Mouse (Mus musculus) intestine, postnatal 0 days (tissue): ENCODE measurements around the gene Eno3. TPM values are rescaled to one million over a fixed set of nuclear protein-coding genes. Genes with fewer than 3 reads are reported as not detected.

Source experiments
- ATAC-seq: fragments of 200-750 bp; cut with Nextera tagmentation; 2 replicates; pipeline ENCODE4 v1.8.0; 2017; ENCODE audit warnings: mild to moderate bottlenecking, moderate TSS enrichment, moderate library complexity
- H3K27ac ChIP-seq: fragments of 300-500 bp; sonication (generic); 2 replicates; pipeline ENCODE4 v1.5.1; 2014; ENCODE audit warnings: mild to moderate bottlenecking, low read depth, low read length, moderate library complexity
- H3K27me3 ChIP-seq: fragments of 300-500 bp; sonication (generic); replicated peaks from 2 replicates; pipeline ENCODE4 v1.6.1; 2014; ENCODE audit warnings: low read length, mixed read lengths; ENCODE audit not compliant: control insufficient read depth, insufficient read depth
- H3K36me3 ChIP-seq: fragments of 300-500 bp; sonication (generic); 2 replicates; pipeline ENCODE4 v1.6.1; 2014; ENCODE audit warnings: mild to moderate bottlenecking, moderate library complexity; ENCODE audit not compliant: control insufficient read depth, insufficient read depth
- H3K4me1 ChIP-seq: fragments of 300-500 bp; sonication (generic); replicated peaks from 2 replicates; pipeline ENCODE4 v1.6.1; 2014; ENCODE audit warnings: antibody characterized with exemption, low read length, mixed read lengths; ENCODE audit not compliant: control insufficient read depth, insufficient read depth
- H3K4me2 ChIP-seq: fragments of 300-500 bp; sonication (generic); replicated peaks from 2 replicates; pipeline ENCODE4 v1.6.1; 2014; ENCODE audit warnings: low read depth, mild to moderate bottlenecking, moderate library complexity
- H3K4me3 ChIP-seq: fragments of 300-500 bp; sonication (generic); 2 replicates; pipeline ENCODE4 v1.5.1; 2014; ENCODE audit warnings: low read depth, low read length
- H3K9ac ChIP-seq: fragments of 300-500 bp; sonication (generic); 2 replicates; pipeline ENCODE4 v1.6.1; 2014; ENCODE audit warnings: mild to moderate bottlenecking, low read depth, low read length
- H3K9me3 ChIP-seq: fragments of 300-500 bp; sonication (generic); 2 replicates; pipeline ENCODE4 v1.6.1; 2016; ENCODE audit warnings: mixed run types; ENCODE audit not compliant: control insufficient read depth
- CTCF ChIP-seq: sonication (generic); IDR thresholded peaks from 2 replicates; pipeline ENCODE4 v1.5.1; 2016; ENCODE audit warnings: low read depth, mild to moderate bottlenecking, control low read depth, antibody characterized with exemption, moderate library complexity
- WGBS: fragments of 180-500 bp; shearing (Covaris S2); extraction: QIAGEN DNeasy Blood & Tissue Kit; methylation state at CpG from one replicate; pipeline ENCODE4 v1.1.7; 2014; 5-methylcytosine and 5-hydroxymethylcytosine counted together
- microRNA-seq: library from miRNA; unstranded; fragments of <30 nt; microRNA quantifications from one replicate; pipeline ENCODE4, GENCODE M21; 2016
- polyA plus RNA-seq: library from polyadenylated mRNA; unstranded; fragments of >200 nt; fragmentation: Nextera tagmentation; extraction: Ambion mirVana; gene quantifications from 2 replicates; pipeline ENCODE4 v1.2.1, GENCODE M21; 2015

The Eno3 gene
- polyA plus RNA-seq, 1 experiment from 2014 or later = 5.9 TPM

DNA sequence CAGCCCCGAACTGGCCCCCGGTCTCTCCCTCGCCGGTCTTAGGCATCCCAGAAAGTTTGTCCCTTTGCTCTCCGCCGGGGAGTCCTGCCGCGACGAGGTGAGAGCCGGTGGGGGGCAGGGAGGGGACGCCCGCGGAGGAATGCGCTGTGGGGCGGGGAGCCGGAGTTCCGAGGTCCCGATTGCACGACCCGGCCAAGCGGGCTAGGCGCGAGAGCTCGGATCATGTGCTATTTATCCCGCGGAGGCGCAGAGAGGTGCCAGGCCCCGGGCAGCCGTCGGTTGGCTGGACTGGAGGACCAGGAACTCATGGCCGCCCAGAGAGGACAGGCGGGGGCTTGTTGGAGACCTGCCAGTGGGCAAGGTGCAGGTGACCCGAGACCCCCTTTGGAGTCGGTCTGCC, 43.6 kb downstream of the Eno3 start:
- H3K27me3 ChIP-seq = no peaks in the 10 kb centered on the region
- H3K4me3 ChIP-seq = peak overlapping the region; percentile 95
- H3K36me3 ChIP-seq = peaks cover 22% of the 10 kb centered on the region
- under 1% methylated on average over 34 of the region's 34 CpGs for WGBS
- ATAC-seq = peak; percentile 53
- peak overlapping the region; percentile 91 for H3K27ac ChIP-seq
- H3K9ac ChIP-seq = peak overlapping the region; percentile 86
- peak overlapping the region; percentile 76 for H3K4me2 ChIP-seq
- no peak for TF ChIP-seq CTCF
- H3K9me3 ChIP-seq = no peaks in the 10 kb centered on the region
- peaks cover 4% of the 10 kb centered on the region for H3K4me1 ChIP-seq

DNA sequence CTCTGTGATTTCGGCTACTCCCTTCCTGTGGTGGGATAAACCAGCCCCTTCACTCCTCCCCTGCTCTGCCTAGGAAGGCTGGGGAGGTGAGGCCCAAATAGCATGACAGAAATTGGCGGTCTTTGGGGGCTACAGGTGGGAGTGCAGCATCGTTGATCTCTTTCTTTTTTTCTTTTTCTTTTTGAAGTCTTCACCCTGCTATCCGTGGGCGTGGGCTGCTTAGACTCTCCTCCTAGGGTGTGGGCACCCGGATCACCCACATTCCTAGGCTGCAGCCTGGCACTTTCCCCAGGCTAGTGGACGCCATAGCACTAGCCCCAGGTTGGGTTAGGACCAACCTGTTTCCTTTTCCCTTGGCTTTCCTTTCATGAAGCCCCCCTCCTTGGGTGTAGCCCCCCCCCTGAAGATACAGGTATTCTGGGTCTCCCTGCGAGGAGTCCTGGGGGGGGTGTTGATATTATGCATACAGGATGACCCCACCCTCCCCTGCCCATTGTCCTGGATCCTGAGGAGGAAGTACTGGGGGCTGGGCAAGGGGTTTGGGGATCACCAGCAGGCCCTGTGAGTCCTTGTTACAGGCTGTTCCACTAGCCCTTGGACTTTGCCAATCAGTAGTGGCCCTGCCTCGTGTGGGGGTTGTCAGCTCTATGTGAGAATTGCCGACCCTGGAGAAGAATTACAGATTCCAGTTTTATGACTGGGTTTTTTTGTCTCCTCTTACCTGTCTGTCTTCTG, 44.4 kb downstream of the Eno3 start:
- ATAC-seq = no peak
- Histone ChIP-seq H3K27ac (peak overlapping the region; percentile 91), H3K9ac (peak overlapping the region; percentile 86), H3K4me2 (peak overlapping the region; percentile 76), H3K9me3 (no peaks in the 10 kb centered on the region), H3K36me3 (peaks cover 30% of the 10 kb centered on the region), H3K4me1 (peaks cover 4% of the 10 kb centered on the region), H3K27me3 (no peaks in the 10 kb centered on the region), H3K4me3 (peak overlapping the region; percentile 95)
- 3% methylated on average over 10 of the region's 10 CpGs for WGBS
- TF ChIP-seq CTCF = no peak

DNA sequence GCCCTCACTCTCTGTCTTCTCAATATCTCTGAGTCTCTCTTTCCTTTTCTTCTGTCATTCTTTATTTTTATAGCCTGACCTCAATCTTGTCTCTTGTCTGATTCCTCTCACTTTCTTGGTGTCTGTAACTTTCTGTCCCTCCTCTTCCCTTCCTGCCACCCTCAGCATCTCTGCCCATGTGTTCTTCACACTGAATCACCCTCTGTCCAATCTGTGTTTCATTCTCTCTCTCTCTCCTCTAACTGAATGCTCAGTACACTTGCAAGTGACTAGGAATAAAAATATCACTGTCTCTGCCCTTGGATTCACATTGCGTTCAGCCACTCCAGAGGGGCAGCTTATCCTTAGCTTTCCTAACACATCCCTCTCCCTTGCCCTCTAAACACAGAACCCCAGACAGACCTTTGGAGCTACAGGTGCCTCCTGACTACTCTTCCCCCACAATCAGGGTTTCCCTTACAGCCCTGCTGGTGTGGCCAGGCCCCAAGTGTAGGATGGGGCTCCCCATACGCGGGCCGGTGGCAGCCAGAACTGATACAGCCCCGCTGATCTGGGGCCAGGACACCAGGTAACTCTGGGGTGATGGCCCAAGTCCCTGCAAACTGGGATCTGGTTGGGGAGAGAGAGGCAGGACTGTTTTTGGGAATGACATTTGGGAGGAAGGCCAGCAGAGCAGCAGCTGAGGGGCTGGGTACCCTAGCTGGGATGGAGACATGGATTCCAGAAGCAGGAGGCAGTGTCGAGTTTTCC, 45.2 kb downstream of the Eno3 start:
- Histone ChIP-seq H3K27ac (no peak overlapping the region), H3K4me2 (peak overlapping the region; percentile 76), H3K9me3 (no peaks in the 10 kb centered on the region), H3K36me3 (peaks cover 38% of the 10 kb centered on the region), H3K27me3 (no peaks in the 10 kb centered on the region), H3K4me3 (peak overlapping the region; percentile 95; the same call in 1 of the 2 replicates), H3K9ac (0 out of 2 replicates have a peak overlapping the region, but pooled peaks have one; percentile 31), H3K4me1 (peaks cover 4% of the 10 kb centered on the region)
- ATAC-seq = no peak
- TF ChIP-seq CTCF = no peak
- 58% methylated on average over 6 of the region's 6 CpGs for WGBS

DNA sequence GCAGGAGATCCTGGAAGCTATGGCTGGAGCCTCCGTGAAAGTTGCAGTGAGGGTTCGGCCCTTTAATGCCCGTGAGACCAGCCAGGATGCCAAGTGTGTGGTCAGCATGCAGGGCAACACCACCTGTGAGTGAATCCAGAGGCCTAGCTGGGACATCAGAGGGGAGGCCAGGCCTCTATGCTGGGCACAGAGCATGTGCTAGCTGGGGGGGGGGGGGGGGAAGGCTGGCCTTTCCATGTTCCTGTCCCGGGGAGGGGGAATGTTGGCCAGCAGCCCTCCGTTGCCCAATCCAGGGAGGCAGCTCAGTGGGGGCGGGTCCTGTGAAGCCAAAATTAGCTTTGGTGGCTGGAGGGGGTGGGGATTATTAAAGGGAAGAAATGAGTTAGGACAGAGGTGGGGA, 45.8 kb downstream of the Eno3 start:
- no peak for ATAC-seq
- H3K4me1 ChIP-seq = peaks cover 4% of the 10 kb centered on the region
- no peaks in the 10 kb centered on the region for H3K27me3 ChIP-seq
- 78% methylated on average over 6 of the region's 6 CpGs for WGBS
- peaks cover 43% of the 10 kb centered on the region for H3K36me3 ChIP-seq
- no peak overlapping the region for H3K4me3 ChIP-seq
- H3K4me2 ChIP-seq = no peak overlapping the region; the same call in 1 of the 2 replicates
- no peak overlapping the region for H3K9ac ChIP-seq
- no peak for TF ChIP-seq CTCF
- no peak overlapping the region for H3K27ac ChIP-seq
- H3K9me3 ChIP-seq = no peaks in the 10 kb centered on the region

DNA sequence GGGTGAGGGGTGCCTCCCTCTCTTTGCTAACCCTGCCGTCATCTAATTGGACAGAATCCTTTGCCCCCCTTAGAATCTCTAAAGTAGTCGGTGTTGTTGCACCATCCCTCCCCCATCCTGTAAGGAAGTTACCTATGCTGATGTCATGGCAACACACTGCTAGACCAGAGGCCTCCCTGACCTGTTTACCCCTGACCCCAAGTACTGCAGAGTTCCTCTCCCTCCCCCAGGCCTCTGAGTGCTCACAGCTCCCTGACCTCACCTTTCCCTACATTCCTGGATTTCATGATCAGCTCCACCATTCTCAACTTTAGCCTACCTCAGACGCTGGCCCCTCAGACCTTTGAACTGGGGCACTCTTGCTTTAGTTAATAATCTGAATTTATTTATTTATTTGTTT, 49.1 kb downstream of the Eno3 start:
- no peak overlapping the region for H3K27ac ChIP-seq
- peaks cover 77% of the 10 kb centered on the region for H3K36me3 ChIP-seq
- 65% methylated on average over 3 of the region's 3 CpGs for WGBS
- H3K4me2 ChIP-seq = no peak overlapping the region
- no peaks in the 10 kb centered on the region for H3K27me3 ChIP-seq
- no peaks in the 10 kb centered on the region for H3K9me3 ChIP-seq
- ATAC-seq = peak; percentile 28; the same call in 1 of the 2 replicates
- no peak overlapping the region for H3K4me3 ChIP-seq
- H3K4me1 ChIP-seq = peaks cover 4% of the 10 kb centered on the region
- no peak for TF ChIP-seq CTCF
- H3K9ac ChIP-seq = 0 out of 2 replicates have a peak overlapping the region, but pooled peaks have one; percentile 3

DNA sequence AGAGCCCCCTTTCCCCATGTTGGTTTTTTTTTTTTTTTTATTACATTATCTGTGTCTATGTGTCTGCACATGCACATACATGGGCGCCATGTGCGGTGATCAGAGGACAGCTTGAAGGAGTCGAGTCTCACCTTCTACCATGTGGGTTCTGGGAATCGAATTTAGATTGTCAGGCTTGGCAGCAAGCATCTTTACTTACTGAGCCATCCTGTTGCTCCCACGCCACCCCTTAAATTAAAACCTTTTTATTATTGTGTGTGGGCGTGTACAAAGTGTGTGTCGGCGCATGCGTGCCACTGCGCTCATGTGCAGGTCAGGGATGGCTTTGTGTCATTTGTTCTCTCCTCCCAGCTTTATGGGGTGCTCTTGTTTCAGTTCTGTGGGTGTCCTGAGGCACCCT, 54.0 kb downstream of the Eno3 start:
- Histone ChIP-seq H3K9me3 (no peaks in the 10 kb centered on the region), H3K4me1 (no peaks in the 10 kb centered on the region), H3K9ac (no peak overlapping the region), H3K27ac (no peak overlapping the region), H3K27me3 (no peaks in the 10 kb centered on the region), H3K4me2 (no peak overlapping the region), H3K36me3 (peaks cover 76% of the 10 kb centered on the region), H3K4me3 (no peak overlapping the region)
- ATAC-seq = no peak
- no peak for TF ChIP-seq CTCF
- WGBS = 92% methylated on average over 10 of the region's 10 CpGs

Small RNAs within 50 kb of the gene (microRNA-seq; reads per million reads assigned to microRNA genes)
- not detected for gene Mir6925

Other genes with a start within 250 kb of the Eno3 start
- gene Pelp1, start 247.2 kb upstream of the Eno3 start, polyA plus RNA-seq = 9.5 and 9.9 TPM in 2 replicates
- gene Arrb2, start 224.6 kb upstream of the Eno3 start, polyA plus RNA-seq = 7.4 and 7.8 TPM in 2 replicates
- gene Med11, start 205.3 kb upstream of the Eno3 start, polyA plus RNA-seq = 30.1 and 30.7 TPM in 2 replicates
- 1.4 and 1.5 TPM in 2 replicates for gene Zmynd15, start 197.8 kb upstream of the Eno3 start, polyA plus RNA-seq
- gene Cxcl16, start 197.2 kb upstream of the Eno3 start, polyA plus RNA-seq = 33.8 and 39.3 TPM in 2 replicates
- gene Tm4sf5, start 152.0 kb upstream of the Eno3 start, polyA plus RNA-seq = 398 and 402 TPM in 2 replicates
- gene Vmo1, start 142.6 kb upstream of the Eno3 start, polyA plus RNA-seq = 0.25 and 0.31 TPM in 2 replicates
- 0.30 and 0.82 TPM in 2 replicates for gene Gltpd2, start 138.0 kb upstream of the Eno3 start, polyA plus RNA-seq
- 462 and 489 TPM in 2 replicates for gene Psmb6, start 131.8 kb upstream of the Eno3 start, polyA plus RNA-seq
- not detected in 2 replicates for gene Gm40193, start 124.3 kb upstream of the Eno3 start, polyA plus RNA-seq
- gene Pld2, start 117.1 kb upstream of the Eno3 start, polyA plus RNA-seq = 5.9 and 6.3 TPM in 2 replicates
- gene Mink1, start 94.3 kb upstream of the Eno3 start, polyA plus RNA-seq = 5.8 and 6.1 TPM in 2 replicates
- not detected in 2 replicates for gene 4930544D05Rik, start 41.4 kb upstream of the Eno3 start, polyA plus RNA-seq
- gene Chrne, start 38.0 kb upstream of the Eno3 start, polyA plus RNA-seq = 0.12 TPM in 1 of 2 replicates, not detected in the other
- 0.07 and 0.10 TPM in 2 replicates for gene Gp1ba, start 18.1 kb upstream of the Eno3 start, polyA plus RNA-seq
- 107 TPM in 2 replicates for gene Rnf167, start 10.0 kb upstream of the Eno3 start, polyA plus RNA-seq
- 192 and 210 TPM in 2 replicates for gene Slc25a11, start 9.7 kb upstream of the Eno3 start, polyA plus RNA-seq
- gene Pfn1, start 2.6 kb upstream of the Eno3 start, polyA plus RNA-seq = 1,830 and 1,961 TPM in 2 replicates
- gene Spag7, start 12.2 kb downstream of the Eno3 start, polyA plus RNA-seq = 61.3 and 66.2 TPM in 2 replicates
- 11.7 and 12.3 TPM in 2 replicates for gene Camta2, start 30.9 kb downstream of the Eno3 start, polyA plus RNA-seq
- 2.8 and 3.3 TPM in 2 replicates for gene Inca1, start 43.0 kb downstream of the Eno3 start, polyA plus RNA-seq
- 4.4 and 5.4 TPM in 2 replicates for gene Kif1c, start 43.3 kb downstream of the Eno3 start, polyA plus RNA-seq
- 4.4 and 5.0 TPM in 2 replicates for gene Zfp3, start 107.0 kb downstream of the Eno3 start, polyA plus RNA-seq
- gene Scimp, start 155.4 kb downstream of the Eno3 start, polyA plus RNA-seq = 1.9 and 2.0 TPM in 2 replicates
- 90.9 and 104 TPM in 2 replicates for gene Rabep1, start 187.6 kb downstream of the Eno3 start, polyA plus RNA-seq